Mouse (Mus musculus) gastrocnemius, postnatal 10 days (tissue): ENCODE results near the gene Dhrs3. TPM values are rescaled to one million over a fixed set of nuclear protein-coding genes. Genes with fewer than 3 reads are reported as not detected.

Source experiments
- DNase-seq: peaks from one replicate; pipeline ENCODE4 v3.0.0; 2021; ENCODE audit warnings: mixed read lengths
- long read RNA-seq, 2 experiments: library from polyadenylated mRNA; stranded (forward); transcript quantifications; one replicate each; pipeline ENCODE4 v2.0.0; 2021
- total RNA-seq, 2 experiments: library from RNA; stranded (reverse); gene quantifications; 2 replicates each; pipeline ENCODE4 v1.2.3; 2021

Gene Dhrs3
- total RNA-seq: 10 to 100 TPM; 39.3 to 39.8 TPM
- long read RNA-seq, experiment 1, transcript Dhrs3-206 (6 exons, 2,337 nt): major isoform, 13 of 24 reads
- long read RNA-seq, experiment 1, partial matches to known transcripts: 5 of 24 reads
- long read RNA-seq, experiment 1, other reads (novel, unspliced or antisense): 4 of 24 reads
- long read RNA-seq, experiment 2, transcript Dhrs3-206 (6 exons, 2,337 nt): major isoform, 11 of 12 reads
- long read RNA-seq, experiment 2, partial matches to known transcripts: 0 of 12 reads
- long read RNA-seq, experiment 2, other reads (novel, unspliced or antisense): 1 of 12 reads

- peak; percentile 84 for DNase-seq
These were observed at the start of gene Dhrs3 for GRCm38 (mm10) chr4:144892133-144892936. Gene Dhrs3, plus strand, starts transcription at chr4:144892827.

GRCm38 (mm10) chr4:144861756-144862505 is 30.7 kb upstream of the Dhrs3 start:
- no peak for DNase-seq

- DNase-seq: no peak
These were observed 24.7 kb upstream of the Dhrs3 start for GRCm38 (mm10) chr4:144867926-144868325.

- DNase-seq: no peak
These were observed 24.0 kb upstream of the Dhrs3 start for GRCm38 (mm10) chr4:144868584-144868983.

GRCm38 (mm10) chr4:144872905-144873304 is 19.7 kb upstream of the Dhrs3 start:
- DNase-seq: no peak

- no peak for DNase-seq
These were observed 17.0 kb upstream of the Dhrs3 start for GRCm38 (mm10) chr4:144875576-144876093.

GRCm38 (mm10) chr4:144879549-144879948 is 13.1 kb upstream of the Dhrs3 start:
- DNase-seq: no peak

- DNase-seq: no peak
These were observed 11.3 kb upstream of the Dhrs3 start for GRCm38 (mm10) chr4:144881376-144881775.

- no peak for DNase-seq
These were observed 9.7 kb upstream of the Dhrs3 start for GRCm38 (mm10) chr4:144882881-144883331.

- DNase-seq: no peak
These were observed 6.2 kb upstream of the Dhrs3 start for GRCm38 (mm10) chr4:144886460-144886859.

- DNase-seq: no peak
These were observed 3.9 kb upstream of the Dhrs3 start for GRCm38 (mm10) chr4:144888750-144889149.

GRCm38 (mm10) chr4:144889505-144890301 is 2.9 kb upstream of the Dhrs3 start:
- DNase-seq: no peak

- DNase-seq: no peak
These were observed 1.9 kb upstream of the Dhrs3 start for GRCm38 (mm10) chr4:144890690-144891120.

- no peak for DNase-seq
These were observed 1.4 kb upstream of the Dhrs3 start for GRCm38 (mm10) chr4:144891121-144891711.

GRCm38 (mm10) chr4:144891743-144892132 is 889 bp upstream of the Dhrs3 start:
- DNase-seq: no peak

- DNase-seq: no peak
These were observed 278 bp downstream of the Dhrs3 start for GRCm38 (mm10) chr4:144892937-144893272.

- DNase-seq: peak; percentile 45
These were observed 1.2 kb downstream of the Dhrs3 start for GRCm38 (mm10) chr4:144893561-144894486.

- DNase-seq: peak; percentile 46
These were observed 2.0 kb downstream of the Dhrs3 start for GRCm38 (mm10) chr4:144894487-144895210.

GRCm38 (mm10) chr4:144895211-144895590 is 2.6 kb downstream of the Dhrs3 start:
- no peak for DNase-seq
